Mouse (Mus musculus): ENCODE measurements at regions not wholly inside any gene's neighbourhood (a gene's known extent, or its start where the extent isn't known, plus 50 kb on each side); places are given as distances from the start of the nearest gene placed in this dataset.
A peak's percentile ranks its signal among the peaks of the same experiment; 100 is the strongest.

GRCm38 (mm10) chr17:9759421-9759852, 89.9 kb upstream of the Pabpc6 start:
- no peak for DNase-seq

- no peak for DNase-seq
Measured at GRCm38 (mm10) chr17:9757725-9758251, 88.3 kb upstream of the Pabpc6 start.

- no peak for DNase-seq
Measured at GRCm38 (mm10) chr17:9756675-9757074, 87.2 kb upstream of the Pabpc6 start.

GRCm38 (mm10) chr17:9756196-9756595, 86.7 kb upstream of the Pabpc6 start:
- DNase-seq, result peak; percentile 62

- DNase-seq, result no peak
Measured at GRCm38 (mm10) chr17:9755576-9755975, 86.1 kb upstream of the Pabpc6 start.

- DNase-seq, result no peak
Measured at GRCm38 (mm10) chr17:9754884-9755405, 85.4 kb upstream of the Pabpc6 start.

- no peak for DNase-seq
Measured at GRCm38 (mm10) chr17:9752848-9753247, 83.3 kb upstream of the Pabpc6 start.

- DNase-seq, result no peak
Measured at GRCm38 (mm10) chr17:9751348-9752170, 82.0 kb upstream of the Pabpc6 start.

GRCm38 (mm10) chr17:9750046-9750445, 80.5 kb upstream of the Pabpc6 start:
- DNase-seq, result no peak

- no peak for DNase-seq
Measured at GRCm38 (mm10) chr17:9749301-9749700, 79.8 kb upstream of the Pabpc6 start.

- DNase-seq, result no peak
Measured at GRCm38 (mm10) chr17:9747893-9748292, 78.4 kb upstream of the Pabpc6 start.

GRCm38 (mm10) chr17:9743342-9743741, 73.8 kb upstream of the Pabpc6 start:
- DNase-seq, result no peak

GRCm38 (mm10) chr17:9741321-9741720, 71.8 kb upstream of the Pabpc6 start:
- no peak for DNase-seq

GRCm38 (mm10) chr17:9729020-9729419, 59.5 kb upstream of the Pabpc6 start:
- DNase-seq, result no peak

GRCm38 (mm10) chr17:9725704-9726469, 56.4 kb upstream of the Pabpc6 start:
- peak; percentile 24 for DNase-seq

GRCm38 (mm10) chr17:9723484-9723883, 54.0 kb upstream of the Pabpc6 start:
- DNase-seq, result peak; percentile 3

- DNase-seq, result no peak
Measured at GRCm38 (mm10) chr17:9722709-9723108, 53.2 kb upstream of the Pabpc6 start.
